Mouse (Mus musculus) CD4-positive, CD25-positive, alpha-beta regulatory T cell, adult 9 weeks (primary cell): ENCODE results near the gene Dhx37. TPM values are rescaled to one million over a fixed set of nuclear protein-coding genes. Genes with fewer than 3 reads are reported as not detected.

Source experiments
- polyA plus RNA-seq: library from polyadenylated mRNA; unstranded; fragments of 100-300 nt; shearing (Covaris generic); gene quantifications from one replicate; pipeline ENCODE4 v1.2.1, GENCODE M21; 2017

The Dhx37 gene
- polyA plus RNA-seq, result 20.3 TPM

GRCm38 (mm10) chr5:125433793-125434337, at the start of gene Dhx37:
Gene Dhx37, minus strand, starts transcription at chr5:125434121.

DNA sequence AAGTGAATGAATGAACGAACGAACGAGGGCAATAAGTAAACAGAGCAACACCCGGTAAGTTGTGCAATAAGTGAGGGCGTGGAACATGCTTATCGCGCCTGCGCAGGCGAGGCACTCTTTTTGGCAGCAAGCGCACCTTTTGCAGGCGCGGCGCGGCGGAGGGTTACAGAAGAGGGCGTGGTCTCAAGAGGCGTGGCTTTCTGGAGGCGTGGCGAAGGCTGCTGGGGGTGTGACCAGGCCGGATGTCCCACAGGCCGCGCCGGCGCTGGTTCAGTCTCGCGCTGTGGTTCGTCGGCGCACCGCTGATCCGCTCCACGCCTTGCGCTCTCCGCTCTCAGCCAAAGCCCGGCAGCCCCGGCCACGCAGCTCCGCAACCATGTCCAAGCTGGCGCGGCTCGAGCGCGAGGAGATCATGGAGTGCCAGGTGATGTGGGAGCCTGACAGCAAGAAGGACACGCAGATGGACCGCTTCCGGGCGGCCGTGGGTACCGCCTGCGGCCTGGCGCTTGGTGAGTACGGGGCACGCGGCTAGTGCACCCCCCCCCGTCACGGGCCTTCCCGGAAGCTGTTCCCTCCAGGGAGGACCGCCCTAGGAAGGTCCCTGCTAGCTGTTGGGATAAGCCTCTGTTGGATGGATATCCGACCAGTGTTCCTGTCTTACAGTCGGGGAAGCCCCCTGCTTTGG, 41.8 kb upstream of the Dhx37 start, which contains the start of gene Aacs:
TSS of gene Aacs (plus strand) at position 214 of the 685 bp plus-strand sequence.

DNA sequence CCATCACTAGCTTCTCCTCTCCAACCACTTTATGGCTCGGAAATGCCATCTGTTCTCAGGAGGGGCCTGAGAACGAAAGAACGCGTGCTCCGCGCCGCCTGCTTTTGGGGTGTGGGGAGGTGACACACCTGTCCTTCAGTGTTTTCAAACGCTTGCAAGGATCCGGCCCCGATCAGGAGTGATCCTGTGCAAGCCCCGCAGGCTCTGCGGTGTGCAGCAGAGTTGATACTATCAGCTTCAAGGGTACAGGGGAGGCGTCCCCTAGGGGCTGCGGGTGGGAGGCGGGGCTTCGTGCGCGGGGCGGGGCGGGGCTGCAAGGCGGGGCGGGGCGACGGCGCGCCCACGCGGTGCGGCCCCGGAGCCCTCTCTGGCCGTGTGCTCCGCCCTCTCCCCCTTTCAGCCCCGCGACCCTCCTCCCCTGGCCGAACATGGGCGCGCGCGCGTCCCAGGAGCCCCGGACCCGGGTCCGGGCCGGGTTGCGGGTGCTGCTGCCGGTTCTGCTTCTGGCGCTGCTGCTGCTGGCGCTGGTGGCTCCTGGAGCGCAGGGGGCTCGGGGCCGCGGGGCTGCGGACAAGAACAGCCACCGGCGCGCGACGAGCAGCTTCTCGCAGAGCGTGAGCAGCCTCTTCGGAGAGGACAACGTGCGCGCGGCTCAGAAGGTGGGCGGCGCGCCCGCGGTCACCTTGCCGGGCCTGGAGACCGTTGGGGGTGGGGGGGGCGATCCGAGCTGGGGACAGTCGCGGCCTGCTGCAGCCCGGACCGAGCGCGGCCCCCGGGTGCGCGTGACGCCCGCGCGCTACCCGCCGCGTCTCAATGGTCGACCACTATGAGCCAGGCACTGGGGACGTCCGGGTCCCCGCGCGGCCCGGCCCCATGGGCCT, 7.6 kb upstream of the Dhx37 start, which contains the start of gene Bri3bp:
TSS of gene Bri3bp (plus strand) at position 335 of the 881 bp plus-strand sequence.

GRCm38 (mm10) chr5:125389579-125390441, 44.1 kb downstream of the Dhx37 start, which contains the start of gene Ubc:
Gene Ubc, minus strand, starts transcription at chr5:125390202.

DNA sequence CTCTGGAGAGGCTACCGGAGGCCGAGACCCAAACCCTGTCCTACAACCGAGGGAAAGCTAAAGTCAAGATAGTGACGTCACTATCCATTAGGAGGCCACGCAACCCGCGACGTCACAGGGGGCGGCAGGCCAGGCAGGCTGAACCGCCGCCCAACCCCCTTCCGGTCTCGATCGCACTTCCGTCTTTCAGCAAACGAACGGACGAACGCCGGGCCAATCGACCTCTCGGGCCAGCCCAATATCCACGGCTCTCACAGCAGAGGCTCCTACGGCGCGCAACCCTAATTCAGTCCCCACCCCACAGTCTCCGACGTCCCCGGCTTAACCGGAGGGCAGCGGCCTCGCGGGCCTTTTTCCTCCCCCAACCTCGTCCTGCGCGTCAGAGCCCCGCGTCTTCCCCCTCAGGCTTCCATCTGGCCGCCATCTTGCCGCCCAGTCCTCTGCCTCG, 44.8 kb downstream of the Dhx37 start, which contains the start of gene Gm10382:
TSS of gene Gm10382 (plus strand) at position 192 of the 448 bp plus-strand sequence.

Other genes starting within 250 kb of the Dhx37 start
- gene Scarb1, start 93.0 kb downstream of the Dhx37 start, polyA plus RNA-seq, result 18.1 TPM
- 1.6 TPM for gene Gm10382, start 44.8 kb downstream of the Dhx37 start, polyA plus RNA-seq
- gene Ubc, start 43.9 kb downstream of the Dhx37 start, polyA plus RNA-seq, result 1,419 TPM
- gene Bri3bp, start 7.4 kb upstream of the Dhx37 start, polyA plus RNA-seq, result 4.2 TPM
- gene Aacs, start 41.7 kb upstream of the Dhx37 start, polyA plus RNA-seq, result 37.4 TPM
- gene Tmem132b, start 97.7 kb upstream of the Dhx37 start, polyA plus RNA-seq, result 0.15 TPM